Mouse (Mus musculus): Measurements from ENCODE around the gene Dzip1. TPM values are rescaled to one million over a fixed set of nuclear protein-coding genes. Genes with fewer than 3 reads are reported as not detected.

Dzip1 gene
- 13.9 and 20.7 TPM in 2 replicates for polyA plus RNA-seq (2016; fragmentation: Nextera tagmentation; extraction: Ambion mirVana)

DNA sequence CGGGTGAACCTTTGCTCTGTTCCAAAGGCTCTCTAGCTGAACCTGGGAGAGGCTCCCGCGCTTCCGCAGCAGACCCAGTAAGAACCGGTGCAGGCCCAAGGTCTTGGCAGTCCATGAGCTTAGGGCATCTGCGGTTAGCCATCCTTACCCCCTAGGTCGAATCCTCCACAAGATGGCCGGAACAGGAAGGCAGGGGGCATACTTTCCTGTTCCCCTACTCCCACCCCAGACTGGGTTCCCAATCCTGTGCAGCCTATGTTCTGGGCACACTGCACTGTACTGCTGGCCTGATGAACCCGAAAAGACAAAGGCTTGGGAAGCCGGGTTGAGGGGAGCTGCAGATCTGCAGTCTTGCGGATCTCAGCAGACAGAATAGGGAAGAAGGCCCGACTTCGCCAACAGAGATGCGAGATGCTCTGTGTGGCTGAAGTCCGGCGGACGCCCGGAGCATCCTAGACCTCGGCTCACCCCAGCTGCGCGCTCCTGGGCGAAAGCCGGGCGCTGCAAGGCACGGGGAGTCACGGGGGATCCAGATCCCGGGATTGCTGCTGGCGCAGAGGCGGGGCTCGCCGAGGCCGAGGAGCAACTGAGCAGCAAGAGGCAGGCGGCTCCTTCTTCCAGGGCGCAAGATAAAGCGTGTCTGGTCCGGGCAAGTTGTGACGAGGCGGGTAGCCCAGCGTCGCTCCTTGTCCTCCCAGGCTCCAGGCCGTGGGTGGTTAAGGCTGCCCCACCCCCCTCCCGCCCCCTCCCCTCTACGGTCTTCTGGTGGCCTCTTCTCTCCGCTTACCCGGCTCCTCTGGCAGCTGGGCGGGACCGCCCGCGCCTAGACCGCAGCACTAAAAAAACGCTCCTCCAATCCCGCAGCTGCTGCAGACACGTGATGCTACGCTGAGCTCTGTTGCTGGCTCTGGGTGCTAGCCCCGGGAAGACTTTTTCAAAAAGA, at the start of gene Dzip1:
TSS of gene Dzip1 (minus strand) at position 788 of the 943 bp plus-strand sequence.
- Histone ChIP-seq H3K9me3 (replicated peaks) (no peaks in the 10 kb centered on the region), H3K27me3 (ENCODE audit: low read depth, poor library complexity, severe bottlenecking) (peaks cover 37% of the 10 kb centered on the region), H3K4me1 (peaks cover 44% of the 10 kb centered on the region), H3K27ac (peak within 1 kb of the TSS; percentile 94), H3K36me3 (peaks cover 15% of the 10 kb centered on the region), H3K4me3 (peak within 1 kb of the TSS; percentile 81)
- peak; percentile 84 for DNase-seq (ENCODE audit: low spot score)
- WGBS: under 1% methylated on average over 55 of the region's 55 CpGs

DNA sequence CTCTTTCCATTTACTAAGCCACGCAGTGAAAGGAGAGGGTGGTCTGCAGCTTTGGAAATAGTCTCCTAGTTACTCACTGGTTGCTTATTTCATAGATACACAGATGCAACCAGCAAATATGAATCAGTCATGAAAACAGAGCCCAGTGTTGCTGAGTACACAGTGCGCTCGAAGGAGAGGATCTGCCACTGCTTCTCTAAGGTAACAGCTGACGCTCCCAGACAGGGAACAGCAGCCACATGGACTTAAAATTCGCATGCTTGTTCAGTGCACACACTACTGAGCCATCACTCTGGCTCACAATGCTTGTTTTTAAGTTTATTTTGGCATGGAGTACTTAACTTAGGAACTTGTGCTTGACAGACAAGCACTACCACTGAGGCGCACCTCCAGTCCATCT, 47.0 kb upstream of the Dzip1 start:
- WGBS: 92% methylated on average over 6 of the region's 6 CpGs
- peaks cover 99% of the 10 kb centered on the region for H3K36me3 ChIP-seq
- no peak overlapping the region for H3K27ac ChIP-seq
- H3K9me3 ChIP-seq (replicated peaks): no peaks in the 10 kb centered on the region
- DNase-seq (ENCODE audit: low spot score): peak; percentile 10
- no peak overlapping the region for H3K4me3 ChIP-seq
- no peaks in the 10 kb centered on the region for H3K4me1 ChIP-seq
- no peaks in the 10 kb centered on the region for H3K27me3 ChIP-seq (ENCODE audit: low read depth, poor library complexity, severe bottlenecking)

DNA sequence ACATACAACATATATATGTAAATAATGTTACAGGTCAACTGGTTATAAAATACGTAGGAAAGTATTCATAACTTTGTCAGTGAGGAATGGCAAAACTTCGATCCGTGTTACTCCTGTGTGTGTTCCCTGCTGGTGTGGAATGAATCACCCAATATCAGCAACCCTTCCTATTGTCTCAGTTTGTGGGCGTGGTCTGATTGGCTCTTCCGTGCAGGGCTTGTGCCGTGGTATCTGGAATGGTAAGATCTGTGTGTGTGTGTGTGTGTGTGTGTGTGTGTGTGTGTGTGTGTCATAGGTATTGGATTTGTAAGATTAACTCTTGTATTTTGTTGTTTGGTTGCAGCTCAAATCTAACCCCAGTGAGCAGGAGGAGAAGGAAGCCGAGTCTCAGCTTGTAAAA, 42.4 kb upstream of the Dzip1 start:
- WGBS: 91% methylated on average over 7 of the region's 7 CpGs
- Histone ChIP-seq H3K9me3 (replicated peaks) (no peaks in the 10 kb centered on the region), H3K36me3 (peaks cover 60% of the 10 kb centered on the region)

DNA sequence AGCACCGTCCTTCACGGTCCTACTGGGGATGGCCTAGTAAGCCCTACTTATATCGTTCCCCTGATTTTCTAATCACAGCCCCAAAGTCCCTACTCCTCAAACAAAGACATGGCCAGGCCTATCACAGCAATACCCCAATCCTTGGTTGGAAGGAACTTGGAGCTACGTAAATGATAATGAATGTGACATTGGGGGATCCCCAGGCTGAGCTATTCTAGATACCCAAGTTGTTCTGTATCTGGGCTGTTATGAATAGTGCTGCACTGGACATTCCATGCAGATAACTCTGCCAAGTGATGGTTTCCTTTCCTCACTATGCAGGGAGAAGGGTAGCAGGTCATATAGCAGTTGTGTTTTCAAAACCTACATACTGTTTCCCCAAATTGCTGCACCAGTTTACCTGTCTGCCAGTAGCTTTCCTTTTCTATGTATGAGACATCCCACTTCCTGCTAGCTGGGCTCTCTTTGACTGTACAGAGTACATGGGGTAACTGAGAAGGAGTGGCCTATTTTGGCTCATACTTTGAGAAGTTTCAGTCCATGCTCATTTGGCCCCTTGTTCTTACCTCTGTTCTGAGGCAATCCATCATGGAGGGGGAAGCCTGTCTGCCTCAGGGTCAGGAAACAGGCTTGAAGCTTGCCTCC, 40.2 kb upstream of the Dzip1 start:
- H3K27me3 ChIP-seq (ENCODE audit: low read depth, poor library complexity, severe bottlenecking): no peaks in the 10 kb centered on the region
- no peak overlapping the region for H3K4me3 ChIP-seq
- no peaks in the 10 kb centered on the region for H3K9me3 ChIP-seq (replicated peaks)
- WGBS: 94% methylated on average over 4 of the region's 4 CpGs
- no peak for DNase-seq (ENCODE audit: low spot score)
- peaks cover 60% of the 10 kb centered on the region for H3K36me3 ChIP-seq
- H3K4me1 ChIP-seq: no peaks in the 10 kb centered on the region
- no peak overlapping the region for H3K27ac ChIP-seq

More for the DNA sequence above, 42.4 kb upstream of the Dzip1 start:
- Histone ChIP-seq H3K27ac (no peak overlapping the region), H3K4me1 (no peaks in the 10 kb centered on the region), H3K4me3 (no peak overlapping the region), H3K27me3 (ENCODE audit: low read depth, poor library complexity, severe bottlenecking) (no peaks in the 10 kb centered on the region)
- no peak for DNase-seq (ENCODE audit: low spot score)

DNA sequence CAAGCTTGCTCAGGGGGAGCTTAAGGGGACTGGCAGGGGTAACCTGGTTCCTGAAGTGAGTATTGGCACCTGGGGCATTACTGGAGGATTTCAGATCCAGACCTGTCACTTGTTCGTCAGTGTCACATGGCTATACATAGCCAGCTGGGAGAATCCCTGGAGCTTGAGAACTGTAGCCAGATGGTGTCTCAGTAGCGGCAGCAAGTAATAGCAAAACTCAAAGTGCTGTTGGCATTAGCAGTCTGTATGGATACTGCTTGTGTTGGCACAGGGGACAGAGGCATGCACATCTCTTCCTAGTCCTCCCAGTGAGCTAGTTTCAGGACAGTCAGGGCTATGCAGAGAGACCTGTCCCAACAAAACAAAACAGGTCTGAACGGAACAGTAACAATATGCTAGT, 32.8 kb upstream of the Dzip1 start:
- H3K27me3 ChIP-seq (ENCODE audit: low read depth, poor library complexity, severe bottlenecking): no peaks in the 10 kb centered on the region
- H3K27ac ChIP-seq: no peak overlapping the region
- no peaks in the 10 kb centered on the region for H3K9me3 ChIP-seq (replicated peaks)
- peaks cover 89% of the 10 kb centered on the region for H3K36me3 ChIP-seq
- no peaks in the 10 kb centered on the region for H3K4me1 ChIP-seq
- WGBS: 95% methylated on average over 3 of the region's 3 CpGs
- DNase-seq (ENCODE audit: low spot score): no peak
- H3K4me3 ChIP-seq: no peak overlapping the region

DNA sequence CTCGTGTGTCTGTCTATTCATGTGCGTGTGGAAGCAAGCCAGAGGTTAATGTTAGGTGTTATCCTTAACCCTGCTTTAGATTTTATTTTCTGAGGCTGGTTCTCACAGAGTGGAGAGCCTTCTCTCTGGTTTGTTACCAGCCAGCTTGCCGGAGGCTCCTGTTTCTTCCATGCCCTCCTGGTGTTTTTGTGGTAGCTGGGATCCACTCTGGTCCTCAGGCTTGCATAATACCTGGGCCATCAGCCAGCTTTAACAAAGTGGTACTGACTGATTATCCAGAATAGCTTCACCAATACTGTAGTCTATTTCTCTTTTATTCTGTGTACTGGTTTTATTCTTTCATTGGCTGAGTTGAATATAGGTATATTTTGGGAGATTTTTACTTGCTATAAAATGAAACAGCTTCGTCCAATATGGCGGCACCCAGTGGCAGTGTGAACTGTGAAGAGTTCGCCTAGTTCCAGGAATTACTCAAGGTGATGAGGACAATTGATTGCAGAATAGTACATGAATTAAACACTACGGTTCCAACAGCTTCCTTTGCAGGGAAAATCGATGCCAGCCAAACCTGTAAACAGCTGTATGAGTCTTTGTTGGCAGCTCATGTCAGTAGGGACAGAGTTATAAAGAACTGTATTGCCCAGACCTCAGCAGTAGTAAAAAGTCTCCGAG, 26.8 kb upstream of the Dzip1 start:
- no peak overlapping the region for H3K27ac ChIP-seq
- no peaks in the 10 kb centered on the region for H3K9me3 ChIP-seq (replicated peaks)
- no peaks in the 10 kb centered on the region for H3K27me3 ChIP-seq (ENCODE audit: low read depth, poor library complexity, severe bottlenecking)
- whole genome bisulfite sequencing: 95% methylated on average over 9 of the region's 9 CpGs
- H3K4me3 ChIP-seq: no peak overlapping the region
- DNase-seq (ENCODE audit: low spot score): no peak
- peaks cover 36% of the 10 kb centered on the region for H3K36me3 ChIP-seq
- H3K4me1 ChIP-seq: no peaks in the 10 kb centered on the region

DNA sequence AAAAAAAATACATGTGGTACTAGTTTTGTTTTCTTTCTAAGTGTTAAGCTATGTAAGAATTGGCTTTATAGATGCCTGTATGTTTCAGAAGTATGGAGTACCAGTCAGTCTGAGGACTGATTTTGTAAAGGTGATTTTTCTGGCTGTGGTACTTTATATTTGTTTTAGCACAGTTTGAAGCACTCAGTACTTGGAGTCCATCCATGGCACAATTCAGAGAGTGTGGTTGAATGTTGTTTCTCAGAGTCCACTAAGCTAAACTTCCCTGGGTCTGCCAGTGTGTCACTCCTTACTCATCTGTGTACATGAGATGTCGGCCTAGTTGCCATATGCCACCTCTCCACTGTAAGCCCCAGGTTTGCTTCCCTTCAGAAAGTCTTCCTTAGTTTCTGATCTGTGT, 23.6 kb upstream of the Dzip1 start:
- no peaks in the 10 kb centered on the region for H3K27me3 ChIP-seq (ENCODE audit: low read depth, poor library complexity, severe bottlenecking)
- no peaks in the 10 kb centered on the region for H3K9me3 ChIP-seq (replicated peaks)
- 91% methylated on average over 1 of the region's 1 CpGs for WGBS
- no peak for DNase-seq (ENCODE audit: low spot score)
- H3K36me3 ChIP-seq: peaks cover 10% of the 10 kb centered on the region
- H3K4me1 ChIP-seq: no peaks in the 10 kb centered on the region
- H3K27ac ChIP-seq: no peak overlapping the region
- H3K4me3 ChIP-seq: no peak overlapping the region

DNA sequence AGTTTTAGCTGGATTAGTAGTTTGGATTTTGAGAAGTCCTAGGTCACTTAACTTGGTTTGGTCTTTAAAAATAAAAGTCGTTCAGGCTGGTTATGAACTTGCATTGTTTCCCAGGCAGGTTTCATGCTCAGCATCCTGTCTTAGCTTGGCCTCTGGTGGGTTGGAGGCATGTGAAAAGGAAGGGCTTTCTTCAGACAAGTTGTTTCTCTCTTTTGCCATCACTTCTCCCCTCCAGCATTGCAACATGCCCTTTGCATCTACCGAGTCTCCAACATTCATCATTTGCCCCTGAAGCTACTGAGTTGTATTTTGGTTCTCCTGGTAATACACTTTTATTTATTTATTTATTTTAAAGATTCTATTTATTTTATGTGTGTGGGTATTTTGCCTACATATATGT, 19.4 kb upstream of the Dzip1 start:
- Histone ChIP-seq H3K27ac (no peak overlapping the region), H3K9me3 (replicated peaks) (no peaks in the 10 kb centered on the region), H3K36me3 (peaks cover 6% of the 10 kb centered on the region; the same call in 1 of the 2 replicates), H3K4me3 (no peak overlapping the region), H3K4me1 (peaks cover 15% of the 10 kb centered on the region), H3K27me3 (ENCODE audit: low read depth, poor library complexity, severe bottlenecking) (no peaks in the 10 kb centered on the region)
- WGBS: 89% methylated on average over 2 of the region's 2 CpGs
- DNase-seq (ENCODE audit: low spot score): no peak

DNA sequence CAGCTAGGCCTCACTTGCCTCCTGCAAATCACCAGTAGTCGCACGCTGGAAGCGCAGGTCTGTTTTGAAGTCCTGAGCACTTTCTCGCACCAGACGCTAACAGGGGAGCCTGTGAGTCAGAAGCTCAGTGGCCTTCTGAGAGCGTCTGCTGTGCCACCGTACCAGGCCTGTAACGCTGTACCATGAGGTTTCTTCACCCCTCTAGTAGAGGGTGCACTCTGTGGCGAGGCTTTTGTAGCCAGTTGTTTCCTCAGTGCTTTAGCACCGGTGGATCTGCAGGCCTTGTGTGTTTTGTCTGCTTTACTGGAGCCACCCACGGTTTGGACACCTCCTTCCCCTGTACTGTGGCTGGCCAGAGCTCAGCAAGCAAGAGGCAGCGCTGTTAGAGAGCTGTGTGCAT, 16.8 kb upstream of the Dzip1 start:
- Histone ChIP-seq H3K27me3 (ENCODE audit: low read depth, poor library complexity, severe bottlenecking) (no peaks in the 10 kb centered on the region), H3K9me3 (replicated peaks) (no peaks in the 10 kb centered on the region), H3K4me1 (peaks cover 32% of the 10 kb centered on the region), H3K4me3 (no peak overlapping the region), H3K27ac (peak overlapping the region; percentile 20; the same call in 1 of the 2 replicates), H3K36me3 (peaks cover 6% of the 10 kb centered on the region; the same call in 1 of the 2 replicates)
- 45% methylated on average over 12 of the region's 12 CpGs for WGBS
- no peak for DNase-seq (ENCODE audit: low spot score)

DNA sequence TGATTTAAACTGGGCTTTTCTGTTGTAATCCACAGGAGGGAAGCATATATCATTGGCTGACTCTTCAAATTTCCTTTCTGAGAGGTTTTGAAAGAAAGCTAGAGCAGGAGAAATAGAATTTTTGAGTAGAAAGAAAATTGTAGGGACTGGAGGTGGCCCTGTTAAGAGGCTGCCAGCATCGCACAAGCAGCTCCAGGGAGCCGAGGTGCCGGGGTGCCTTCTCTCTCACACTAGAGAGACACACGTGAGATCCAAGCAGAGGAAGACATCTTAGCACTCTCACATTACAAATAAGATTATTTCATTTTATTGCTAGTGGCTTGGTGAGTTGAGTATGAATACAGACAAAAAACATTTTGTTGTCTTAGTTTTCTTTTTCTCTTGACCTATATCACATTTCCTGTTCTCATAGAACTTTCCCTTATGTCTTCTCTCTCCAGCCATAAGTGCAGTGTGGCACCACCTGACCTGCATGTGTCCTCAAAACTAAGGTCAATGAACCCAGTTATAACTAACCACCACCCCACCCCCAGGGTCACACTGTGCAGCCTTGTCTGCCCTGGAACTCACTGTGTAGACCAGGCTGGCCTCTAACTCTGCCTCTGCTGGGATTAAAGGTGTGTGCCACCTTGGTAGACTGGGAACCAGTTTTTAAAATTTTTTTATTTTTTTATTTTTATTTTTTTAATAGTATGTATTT, 15.7 kb upstream of the Dzip1 start:
- WGBS: 82% methylated on average over 4 of the region's 4 CpGs
- DNase-seq (ENCODE audit: low spot score): no peak
- Histone ChIP-seq H3K27me3 (ENCODE audit: low read depth, poor library complexity, severe bottlenecking) (no peaks in the 10 kb centered on the region), H3K27ac (no peak overlapping the region), H3K9me3 (replicated peaks) (no peaks in the 10 kb centered on the region), H3K4me1 (peaks cover 42% of the 10 kb centered on the region), H3K36me3 (peaks cover 6% of the 10 kb centered on the region; the same call in 1 of the 2 replicates), H3K4me3 (no peak overlapping the region)

DNA sequence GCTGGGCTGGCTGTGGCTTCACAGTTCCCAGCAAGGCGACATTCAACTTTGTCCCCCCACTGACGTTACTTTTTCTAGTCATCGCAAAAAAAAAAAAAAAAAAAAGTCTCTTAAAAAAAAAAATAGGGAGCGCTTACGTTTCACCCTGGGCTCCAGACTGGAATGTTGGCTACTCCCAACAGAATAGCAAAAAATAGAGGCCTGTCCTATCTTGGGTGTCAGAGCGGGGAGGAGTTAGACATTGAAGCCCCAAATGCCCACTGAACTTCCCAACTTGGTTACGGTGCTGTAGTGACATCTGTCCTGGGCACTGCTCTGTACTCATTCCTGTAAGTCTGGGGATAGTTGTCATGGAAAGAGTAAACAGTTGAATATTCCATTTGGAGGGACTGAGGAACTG, 13.3 kb upstream of the Dzip1 start:
- peaks cover 43% of the 10 kb centered on the region for H3K4me1 ChIP-seq
- H3K27ac ChIP-seq: peak overlapping the region; percentile 97
- no peak for DNase-seq (ENCODE audit: low spot score)

More for the DNA sequence above, 13.3 kb upstream of the Dzip1 start:
- H3K9me3 ChIP-seq (replicated peaks): no peaks in the 10 kb centered on the region
- no peaks in the 10 kb centered on the region for H3K27me3 ChIP-seq (ENCODE audit: low read depth, poor library complexity, severe bottlenecking)
- 2% methylated on average over 7 of the region's 7 CpGs for WGBS
- peak overlapping the region; percentile 99 for H3K4me3 ChIP-seq
- H3K36me3 ChIP-seq: peaks cover 6% of the 10 kb centered on the region; the same call in 1 of the 2 replicates

All from limb, embryonic 10.5 days (tissue).